Mouse (Mus musculus) bone marrow macrophage, adult 2 months (primary cell): Measurements from ENCODE around the gene Nptx1. TPM values are rescaled to one million over a fixed set of nuclear protein-coding genes. Genes with fewer than 3 reads are reported as not detected.

Experiments used
- H3K27ac ChIP-seq: 2 replicates; pipeline ENCODE4 v1.5.1; 2012; ENCODE audit warnings: low read depth, low read length; ENCODE audit not compliant: insufficient read depth
- H3K4me1 ChIP-seq: 2 replicates; pipeline ENCODE4 v1.6.1; 2012; ENCODE audit warnings: low read length; ENCODE audit not compliant: control insufficient read depth, insufficient read depth
- H3K4me3 ChIP-seq: 2 replicates; pipeline ENCODE4 v1.5.1; 2012; ENCODE audit warnings: mild to moderate bottlenecking, low read length, moderate library complexity; ENCODE audit not compliant: insufficient read depth
- CTCF ChIP-seq: IDR thresholded peaks from 2 replicates; pipeline ENCODE4 v1.5.1; 2012; ENCODE audit warnings: low read depth, mild to moderate bottlenecking, low read length, moderate library complexity
- POLR2A ChIP-seq: IDR thresholded peaks from 2 replicates; pipeline ENCODE4 v1.6.1; 2012; ENCODE audit warnings: mild to moderate bottlenecking, low read depth, low read length, borderline replicate concordance
- polyA plus RNA-seq: library from polyadenylated mRNA; stranded (reverse); fragments of >200 nt; gene quantifications from 2 replicates; pipeline ENCODE4 v1.2.4, GENCODE M21; 2012; ENCODE audit not compliant: missing spikeins, insufficient read depth, insufficient read length

Gene Nptx1
- polyA plus RNA-seq, 1 experiment = 0.21 TPM

DNA sequence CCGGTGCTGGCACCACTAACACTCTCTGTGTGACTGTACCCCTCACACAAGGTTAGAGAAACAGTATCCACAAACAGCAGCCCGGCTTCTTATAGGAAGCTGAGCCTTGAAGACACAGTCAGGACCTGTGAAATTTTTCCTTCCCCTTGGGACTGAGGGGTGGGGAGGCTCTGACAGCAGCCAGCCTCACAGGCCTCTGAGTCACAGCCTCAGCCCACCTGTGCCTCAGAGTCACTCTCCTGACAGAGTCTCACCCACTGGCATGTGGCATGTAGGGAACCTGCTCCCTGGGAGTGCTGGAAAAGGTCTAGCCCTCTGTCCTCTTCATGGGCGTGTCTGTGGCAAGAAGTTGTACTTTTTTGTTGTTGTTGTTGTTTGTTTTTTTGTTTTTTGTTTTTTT, 3.9 kb upstream of the Nptx1 start:
- no peak overlapping the region for H3K4me3 ChIP-seq
- no peaks in the 10 kb centered on the region for H3K4me1 ChIP-seq
- TF ChIP-seq POLR2A (no peak), CTCF (no peak)
- no peak overlapping the region for H3K27ac ChIP-seq

DNA sequence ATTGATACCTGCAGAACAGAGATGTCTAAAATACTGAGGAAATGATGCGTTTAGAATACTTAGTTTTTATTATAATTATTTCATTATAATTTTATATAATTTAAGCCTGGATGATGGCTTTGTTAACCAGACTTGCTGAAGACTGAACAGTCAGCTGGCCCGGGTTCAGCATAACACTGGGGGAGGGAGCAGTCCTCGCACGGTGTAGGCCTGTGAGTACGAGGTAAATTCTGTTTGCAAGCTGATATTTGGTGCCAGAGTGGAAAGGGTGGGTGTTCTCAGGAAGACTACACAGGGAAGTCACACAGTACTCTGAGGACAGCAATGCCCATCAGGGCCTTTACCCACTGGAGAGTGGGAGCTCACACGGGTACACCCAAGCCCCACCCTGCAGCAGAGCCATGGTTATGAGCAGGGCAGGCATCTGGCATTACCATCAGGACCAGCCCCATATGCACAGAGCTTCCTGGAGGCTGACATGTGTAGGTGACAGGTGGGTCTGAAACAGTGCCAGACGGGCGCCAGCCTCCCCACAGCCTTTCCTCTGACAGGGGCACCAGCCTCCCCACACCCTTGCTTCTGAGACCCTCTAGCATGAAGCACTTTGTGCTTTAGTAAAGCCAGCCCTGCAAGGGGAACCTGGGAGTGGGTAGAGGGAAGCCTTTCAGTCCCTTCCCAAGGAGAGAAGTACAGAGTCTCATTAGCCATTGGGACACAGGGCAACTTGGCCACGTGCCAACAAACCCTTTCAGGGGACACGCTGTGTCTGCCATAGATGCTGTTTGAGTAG, 3.2 kb upstream of the Nptx1 start:
- Histone ChIP-seq H3K4me3 (no peak overlapping the region), H3K27ac (no peak overlapping the region), H3K4me1 (no peaks in the 10 kb centered on the region)
- no peak for TF ChIP-seq POLR2A
- TF ChIP-seq CTCF = no peak

DNA sequence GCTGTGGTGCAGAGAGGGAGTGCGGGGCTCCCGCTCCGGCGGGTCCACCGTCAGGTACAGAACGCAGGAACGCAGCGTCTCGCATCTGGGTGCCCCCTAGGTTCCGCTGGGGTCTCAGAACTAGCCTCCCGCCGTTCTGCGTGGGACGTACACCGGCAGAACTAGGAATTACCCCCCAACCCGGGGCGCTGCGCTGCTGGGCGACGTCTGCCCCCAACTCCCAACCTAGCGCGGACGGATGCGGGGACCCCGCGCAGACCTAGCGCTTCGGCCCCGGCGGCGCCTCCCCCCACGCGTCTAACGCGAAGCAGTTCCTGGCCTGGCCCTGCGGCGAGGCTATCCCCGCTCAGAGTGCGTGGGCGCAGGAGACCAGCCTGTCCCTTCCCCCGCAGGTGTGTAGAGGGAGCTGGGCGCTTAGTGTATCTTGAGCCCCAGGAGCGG, 1.8 kb upstream of the Nptx1 start:
- TF ChIP-seq POLR2A (no peak), CTCF (no peak)
- H3K4me3 ChIP-seq = no peak overlapping the region
- no peaks in the 10 kb centered on the region for H3K4me1 ChIP-seq
- no peak overlapping the region for H3K27ac ChIP-seq

DNA sequence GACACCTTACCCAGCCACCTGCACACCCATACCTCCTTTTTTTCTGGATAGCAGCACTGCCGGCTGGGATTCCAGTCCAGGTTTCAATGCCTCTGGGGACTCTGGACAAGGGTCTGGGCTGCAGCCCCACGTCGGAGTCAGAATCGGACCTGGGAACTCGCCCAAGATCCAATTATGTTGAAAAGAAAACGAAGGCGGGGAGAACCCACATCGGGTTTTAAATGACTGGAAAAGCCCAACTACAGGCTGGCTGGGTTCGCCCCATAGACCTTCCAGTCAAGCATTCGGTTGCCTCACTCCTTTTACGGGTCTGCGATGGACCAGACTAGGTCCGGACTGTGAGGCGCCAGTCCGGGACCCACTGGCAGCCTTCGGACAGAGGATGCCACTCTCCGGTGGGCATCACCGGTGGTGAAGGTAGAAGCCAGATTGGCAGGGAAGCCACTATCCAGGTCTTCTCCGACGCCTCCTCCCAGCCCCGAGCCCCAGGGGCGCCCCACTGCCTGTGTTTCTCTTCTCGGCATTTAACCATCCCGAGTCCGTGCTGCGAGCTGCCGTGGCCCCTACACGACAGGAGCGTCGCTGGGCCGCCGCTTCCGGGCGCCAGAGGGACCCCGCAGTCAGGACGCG, 1.3 kb upstream of the Nptx1 start:
- H3K4me3 ChIP-seq = no peak overlapping the region
- TF ChIP-seq CTCF (no peak), POLR2A (no peak)
- no peak overlapping the region for H3K27ac ChIP-seq
- no peaks in the 10 kb centered on the region for H3K4me1 ChIP-seq

DNA sequence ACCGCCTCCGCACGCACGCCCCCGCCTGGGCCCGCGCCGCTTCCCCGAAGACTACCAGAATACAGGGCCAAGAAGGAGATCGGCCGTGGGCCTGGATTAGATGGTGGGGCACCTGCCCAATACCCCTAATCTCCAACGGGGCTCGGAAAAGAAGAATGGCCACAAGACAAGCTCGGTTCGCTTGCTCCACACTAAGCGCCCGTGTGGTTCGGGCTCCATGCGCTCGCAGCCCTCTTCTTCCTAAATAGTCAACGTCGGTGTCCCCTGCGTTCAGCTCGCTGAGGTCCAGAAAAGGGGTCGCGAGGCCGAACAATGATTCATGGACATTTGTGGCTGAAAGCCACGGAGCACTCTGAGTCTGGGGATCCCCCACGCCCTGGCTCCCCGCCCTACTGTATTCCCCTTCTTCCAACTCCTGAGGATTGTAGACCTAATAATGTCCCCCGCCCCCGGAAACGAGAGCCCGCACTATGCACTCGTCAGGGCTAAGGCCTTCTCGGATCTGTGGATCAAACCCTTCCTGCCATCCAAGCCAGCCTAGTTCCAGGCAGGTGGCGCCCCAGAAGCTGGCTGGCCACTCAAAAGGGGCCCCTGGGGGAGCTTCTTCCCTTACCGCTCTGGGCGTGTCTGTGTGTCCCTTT, 518 bp upstream of the Nptx1 start:
- peak overlapping the region; percentile 54 for H3K4me3 ChIP-seq
- TF ChIP-seq POLR2A = no peak
- TF ChIP-seq CTCF = no peak
- no peaks in the 10 kb centered on the region for H3K4me1 ChIP-seq
- no peak overlapping the region for H3K27ac ChIP-seq

DNA sequence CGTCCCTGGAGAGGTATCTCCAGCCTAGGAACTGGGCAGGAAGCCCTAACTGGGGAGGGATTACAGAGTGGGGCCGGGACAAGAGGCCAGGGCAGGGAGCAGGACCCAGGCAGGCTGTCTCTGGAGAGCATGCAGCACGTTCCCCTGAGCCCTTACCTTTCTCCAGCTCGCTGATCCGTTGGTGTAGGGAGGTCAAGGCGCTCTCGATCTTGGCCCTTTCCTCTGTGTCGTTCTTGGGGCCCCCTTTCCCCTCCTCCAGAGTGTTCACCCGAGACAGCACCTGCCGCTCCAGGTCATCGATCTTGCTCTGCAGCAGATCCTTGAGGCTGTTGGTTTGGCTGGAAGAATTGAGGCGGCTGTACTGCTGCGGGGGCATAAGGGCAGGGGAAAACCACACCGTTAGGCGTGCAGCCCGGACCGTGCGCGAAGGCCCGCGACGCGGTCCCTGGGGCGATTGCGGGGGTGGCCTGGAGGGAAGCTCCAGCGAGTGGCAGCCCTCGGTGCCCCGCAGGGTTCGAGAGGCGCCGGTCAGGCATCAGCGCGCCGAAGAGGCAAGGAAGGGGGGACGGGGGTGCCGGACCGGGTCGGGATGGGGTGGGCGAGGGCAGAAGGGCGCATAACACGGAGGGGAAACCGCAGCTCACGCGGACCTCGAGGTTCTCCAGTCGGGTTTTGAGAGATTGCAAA, 914 bp downstream of the Nptx1 start:
- Histone ChIP-seq H3K4me3 (peak overlapping the region; percentile 54), H3K4me1 (no peaks in the 10 kb centered on the region), H3K27ac (no peak overlapping the region)
- TF ChIP-seq POLR2A = no peak
- no peak for TF ChIP-seq CTCF

DNA sequence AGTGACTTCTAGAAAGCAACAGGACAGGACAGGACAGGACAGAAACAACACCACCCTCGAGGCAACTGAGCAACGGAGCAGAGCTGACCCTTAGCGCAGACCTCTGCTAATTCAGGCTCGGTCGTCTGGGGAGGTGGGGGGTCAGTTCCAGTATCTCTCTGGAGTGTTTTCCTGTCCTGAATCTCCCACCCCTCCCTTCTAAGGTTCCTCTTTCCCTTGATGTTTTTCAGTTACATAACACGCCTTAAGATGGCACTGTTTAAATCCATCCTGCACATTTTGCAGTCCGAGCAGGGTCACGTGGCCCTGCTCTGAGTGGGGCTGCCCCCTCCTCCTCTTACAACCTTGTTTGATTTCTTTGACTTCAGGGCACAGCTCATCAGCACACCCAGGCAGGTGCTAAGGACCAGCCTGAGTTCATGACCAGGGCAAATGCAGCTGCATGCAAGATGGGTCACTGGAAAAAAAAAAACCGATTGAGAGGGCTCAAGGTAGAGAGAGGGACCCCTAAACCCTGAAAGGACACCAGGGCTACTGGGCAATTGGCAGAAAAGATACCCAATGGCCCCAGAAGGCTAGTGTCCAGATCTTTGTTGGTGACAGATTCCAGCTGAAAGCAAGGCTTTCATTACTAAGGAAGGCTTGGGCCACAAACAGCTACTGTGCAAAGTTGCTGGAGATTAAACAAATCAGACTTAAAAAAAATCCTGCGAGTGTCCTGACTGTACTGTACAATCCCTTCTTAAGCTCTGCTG, 1.6 kb downstream of the Nptx1 start:
- no peak for TF ChIP-seq POLR2A
- TF ChIP-seq CTCF = peak; percentile 22; the same call in 1 of the 2 replicates
- Histone ChIP-seq H3K4me3 (no peak overlapping the region), H3K4me1 (no peaks in the 10 kb centered on the region), H3K27ac (no peak overlapping the region)

DNA sequence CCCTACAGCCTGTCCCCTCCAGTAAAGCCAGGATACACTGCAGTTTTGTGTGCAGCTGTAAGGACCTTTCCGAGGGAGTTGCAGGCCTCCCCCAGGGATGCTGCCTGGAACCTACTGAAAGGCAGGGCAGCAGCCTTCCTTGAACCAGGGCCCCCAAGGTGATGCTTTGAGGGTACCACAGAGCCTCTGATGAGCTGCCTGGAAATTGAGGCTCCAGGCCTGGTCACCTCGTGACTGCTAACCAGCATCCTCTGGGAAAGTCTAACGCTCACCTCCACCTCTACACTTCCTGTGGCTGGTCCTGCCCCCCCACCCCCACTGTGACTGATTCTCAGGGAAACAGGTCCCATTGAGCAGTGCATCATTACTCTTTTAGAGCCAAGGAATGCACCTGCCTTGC, 2.3 kb downstream of the Nptx1 start:
- H3K4me1 ChIP-seq = no peaks in the 10 kb centered on the region
- no peak overlapping the region for H3K4me3 ChIP-seq
- H3K27ac ChIP-seq = no peak overlapping the region
- TF ChIP-seq POLR2A (no peak), CTCF (no peak)

DNA sequence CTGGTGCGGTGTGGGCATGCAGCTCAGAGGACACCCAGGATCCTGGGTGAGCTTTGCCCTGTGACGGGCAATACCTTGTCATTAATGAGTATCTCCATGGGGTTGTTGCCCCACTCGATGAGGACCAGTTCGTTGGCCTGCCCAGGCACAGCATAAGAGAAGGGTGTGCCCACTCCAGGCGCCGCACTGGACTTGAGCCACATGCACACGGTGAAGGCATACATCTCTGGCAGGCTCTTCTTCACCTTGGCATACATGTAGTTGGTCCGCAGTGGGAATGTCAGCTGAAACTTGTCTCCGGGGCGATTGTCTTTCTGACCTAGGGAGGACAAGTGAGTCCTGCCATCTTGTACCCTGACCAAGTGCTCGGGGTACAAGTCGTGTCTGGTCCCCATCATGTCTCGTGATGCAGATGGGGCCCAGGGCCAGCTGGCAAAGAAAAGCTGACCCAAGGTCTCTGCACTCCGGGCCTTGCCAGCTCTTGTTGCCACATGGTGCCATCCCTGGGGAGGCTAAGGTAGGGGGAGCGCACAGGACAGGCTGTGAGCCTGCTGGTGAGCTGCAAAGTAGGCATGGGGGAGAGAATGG, 2.9 kb downstream of the Nptx1 start:
- TF ChIP-seq CTCF (no peak), POLR2A (no peak)

More for the DNA sequence above, 2.9 kb downstream of the Nptx1 start:
- Histone ChIP-seq H3K27ac (no peak overlapping the region), H3K4me3 (no peak overlapping the region), H3K4me1 (no peaks in the 10 kb centered on the region)
